Mouse (Mus musculus): ENCODE results near the gene Prss33. TPM values are rescaled to one million over a fixed set of nuclear protein-coding genes. Genes with fewer than 3 reads are reported as not detected.

The Prss33 gene
- total RNA-seq, 2 experiments from 2014 or later = not detected

GRCm38 (mm10) chr17:23788973-23789372 lies 46.9 kb downstream of the Prss33 start:
- no peak for ATAC-seq (replicated peaks; ENCODE audit: poor library complexity)

GRCm38 (mm10) chr17:23786510-23786931 lies 49.3 kb downstream of the Prss33 start:
- ATAC-seq (replicated peaks; ENCODE audit: poor library complexity) = no peak

GRCm38 (mm10) chr17:23785561-23786471 lies 50.0 kb downstream of the Prss33 start, which contains the start of gene Flywch2:
TSS of gene Flywch2 (minus strand) at chr17:23786081.
- peak; percentile 70 for ATAC-seq (replicated peaks; ENCODE audit: poor library complexity)

GRCm38 (mm10) chr17:23783352-23783751 lies 52.5 kb downstream of the Prss33 start:
- no peak for ATAC-seq (replicated peaks; ENCODE audit: poor library complexity)

Other genes with a start within 250 kb of the Prss33 start
- 0.37 TPM in 1 of 2 replicates, not detected in the other for gene Zfp13, start 236.6 kb downstream of the Prss33 start, total RNA-seq (2015)
- gene Zfp13, start 236.6 kb downstream of the Prss33 start, total RNA-seq (2017) = 0.92 and 1.3 TPM in 2 replicates
- not detected in 2 replicates for gene Zscan10, start 235.2 kb downstream of the Prss33 start, total RNA-seq (2015)
- not detected in 2 replicates for gene Zscan10, start 235.2 kb downstream of the Prss33 start, total RNA-seq (2017)
- gene Mmp25, start 190.8 kb downstream of the Prss33 start, total RNA-seq (2015) = 1.3 and 1.4 TPM in 2 replicates
- gene Mmp25, start 190.8 kb downstream of the Prss33 start, total RNA-seq (2017) = 0.42 and 1.4 TPM in 2 replicates
- gene Bicdl2, start 175.6 kb downstream of the Prss33 start, total RNA-seq (2015) = not detected in 2 replicates
- gene Bicdl2, start 175.6 kb downstream of the Prss33 start, total RNA-seq (2017) = not detected in 2 replicates
- gene Hcfc1r1, start 162.5 kb downstream of the Prss33 start, total RNA-seq (2015) = 39.1 and 42.7 TPM in 2 replicates
- 17.8 and 20.2 TPM in 2 replicates for gene Hcfc1r1, start 162.5 kb downstream of the Prss33 start, total RNA-seq (2017)
- gene Thoc6, start 162.2 kb downstream of the Prss33 start, total RNA-seq (2015) = 32.3 and 33.4 TPM in 2 replicates
- 45.7 and 51.2 TPM in 2 replicates for gene Thoc6, start 162.2 kb downstream of the Prss33 start, total RNA-seq (2017)
- 3.6 and 4.3 TPM in 2 replicates for gene Tnfrsf12a, start 158.6 kb downstream of the Prss33 start, total RNA-seq (2015)
- gene Tnfrsf12a, start 158.6 kb downstream of the Prss33 start, total RNA-seq (2017) = 5.9 and 7.9 TPM in 2 replicates
- not detected in 2 replicates for gene Cldn6, start 156.8 kb downstream of the Prss33 start, total RNA-seq (2015)
- gene Cldn6, start 156.8 kb downstream of the Prss33 start, total RNA-seq (2017) = not detected in 2 replicates
- not detected in 2 replicates for gene Cldn9, start 152.0 kb downstream of the Prss33 start, total RNA-seq (2015)
- gene Cldn9, start 152.0 kb downstream of the Prss33 start, total RNA-seq (2017) = not detected in 2 replicates
- not detected in 2 replicates for gene 1520401A03Rik, start 113.3 kb downstream of the Prss33 start, total RNA-seq (2015)
- gene 1520401A03Rik, start 113.3 kb downstream of the Prss33 start, total RNA-seq (2017) = not detected in 2 replicates
- 34.5 and 36.9 TPM in 2 replicates for gene Pkmyt1, start 109.7 kb downstream of the Prss33 start, total RNA-seq (2015)
- gene Pkmyt1, start 109.7 kb downstream of the Prss33 start, total RNA-seq (2017) = 17.3 and 20.5 TPM in 2 replicates
- 1.3 and 1.6 TPM in 2 replicates for gene Paqr4, start 95.2 kb downstream of the Prss33 start, total RNA-seq (2015)
- 1.9 and 2.4 TPM in 2 replicates for gene Paqr4, start 95.2 kb downstream of the Prss33 start, total RNA-seq (2017)
- gene Kremen2, start 90.2 kb downstream of the Prss33 start, total RNA-seq (2015) = 0.05 TPM in 1 of 2 replicates, not detected in the other
- not detected in 2 replicates for gene Kremen2, start 90.2 kb downstream of the Prss33 start, total RNA-seq (2017)
- 4.7 and 5.1 TPM in 2 replicates for gene Flywch1, start 64.5 kb downstream of the Prss33 start, total RNA-seq (2015)
- 9.9 and 10.6 TPM in 2 replicates for gene Flywch1, start 64.5 kb downstream of the Prss33 start, total RNA-seq (2017)
- gene Flywch2, start 50.0 kb downstream of the Prss33 start, total RNA-seq (2015) = 1.1 and 3.3 TPM in 2 replicates
- gene Flywch2, start 50.0 kb downstream of the Prss33 start, total RNA-seq (2017) = not detected in 2 replicates
- gene Srrm2, start 45.5 kb downstream of the Prss33 start, total RNA-seq (2015) = 298 and 382 TPM in 2 replicates
- gene Srrm2, start 45.5 kb downstream of the Prss33 start, total RNA-seq (2017) = 96.7 and 109 TPM in 2 replicates
- gene Elob, start 6.9 kb downstream of the Prss33 start, total RNA-seq (2015) = 262 and 312 TPM in 2 replicates
- 108 and 112 TPM in 2 replicates for gene Elob, start 6.9 kb downstream of the Prss33 start, total RNA-seq (2017)
- not detected in 2 replicates for gene Prss32, start 7.8 kb upstream of the Prss33 start, total RNA-seq (2015)
- gene Prss32, start 7.8 kb upstream of the Prss33 start, total RNA-seq (2017) = not detected in 2 replicates
- gene Prss41, start 8.1 kb upstream of the Prss33 start, total RNA-seq (2015) = 0.35 TPM in 1 of 2 replicates, not detected in the other
- not detected in 2 replicates for gene Prss41, start 8.1 kb upstream of the Prss33 start, total RNA-seq (2017)
- gene Prss21, start 32.0 kb upstream of the Prss33 start, total RNA-seq (2015) = not detected in 2 replicates
- not detected in 2 replicates for gene Prss21, start 32.0 kb upstream of the Prss33 start, total RNA-seq (2017)
- not detected in 2 replicates for gene Dcpp1, start 44.8 kb upstream of the Prss33 start, total RNA-seq (2015)
- not detected in 2 replicates for gene Dcpp1, start 44.8 kb upstream of the Prss33 start, total RNA-seq (2017)
- not detected in 2 replicates for gene Dcpp2, start 44.8 kb upstream of the Prss33 start, total RNA-seq (2015)
- gene Dcpp2, start 44.8 kb upstream of the Prss33 start, total RNA-seq (2017) = not detected in 2 replicates
- gene Dcpp3, start 81.4 kb upstream of the Prss33 start, total RNA-seq (2015) = not detected in 2 replicates
- not detected in 2 replicates for gene Dcpp3, start 81.4 kb upstream of the Prss33 start, total RNA-seq (2017)
- not detected in 2 replicates for gene Sbp, start 105.6 kb upstream of the Prss33 start, total RNA-seq (2015)
- gene Sbp, start 105.6 kb upstream of the Prss33 start, total RNA-seq (2017) = not detected in 2 replicates
- gene Sbpl, start 119.2 kb upstream of the Prss33 start, total RNA-seq (2015) = not detected in 2 replicates
- gene Sbpl, start 119.2 kb upstream of the Prss33 start, total RNA-seq (2017) = not detected in 2 replicates
- 0.22 and 0.27 TPM in 2 replicates for gene Prss30, start 144.5 kb upstream of the Prss33 start, total RNA-seq (2015)
- gene Prss30, start 144.5 kb upstream of the Prss33 start, total RNA-seq (2017) = not detected in 2 replicates
- gene Prss22, start 162.0 kb upstream of the Prss33 start, total RNA-seq (2015) = not detected in 2 replicates
- gene Prss22, start 162.0 kb upstream of the Prss33 start, total RNA-seq (2017) = not detected in 2 replicates
- not detected in 2 replicates for gene Prss27, start 202.1 kb upstream of the Prss33 start, total RNA-seq (2015)
- gene Prss27, start 202.1 kb upstream of the Prss33 start, total RNA-seq (2017) = not detected in 2 replicates
- gene Kctd5, start 237.4 kb upstream of the Prss33 start, total RNA-seq (2015) = 15.5 and 17.1 TPM in 2 replicates
- gene Kctd5, start 237.4 kb upstream of the Prss33 start, total RNA-seq (2017) = 19.5 and 21.0 TPM in 2 replicates